ENCODE assay signal across 10 mouse cellular contexts in the genomic region with DNA sequence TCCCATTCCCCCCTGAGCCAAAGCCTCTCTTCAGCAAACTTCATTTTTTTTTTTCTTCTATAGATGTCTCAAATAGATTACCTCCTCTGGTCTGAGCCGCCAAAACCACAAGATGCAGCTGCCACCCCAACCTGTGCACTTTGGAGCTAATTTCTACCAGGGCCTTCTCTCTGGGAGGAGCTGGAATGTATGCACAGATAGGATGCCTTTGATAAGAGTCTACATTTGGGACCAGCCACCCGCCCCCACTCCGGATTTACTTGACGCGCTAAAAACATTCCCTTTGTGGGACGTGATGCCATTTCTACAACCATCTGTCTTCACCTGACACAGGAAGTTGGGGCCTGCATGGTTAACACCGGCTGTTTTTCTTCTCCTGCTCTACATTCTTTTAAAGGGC.
DNase-seq lines count a peak whose midpoint lies in the region; ATAC-seq and TF ChIP-seq lines count a peak whose summit lies in the region.
"Had no signal": no experiment of that assay in that cellular context is flagged by ENCODE, and none has a peak within 500 bp of the region (broad histone marks: within the 10 kb centered on the region; RNA-seq: fewer than 3 reads in every experiment).

No protein-coding gene starts in this region.

- 0 out of 2 replicates have a peak, but pooled peaks cover 11% of the 10 kb centered on the region for H3K4me1 ChIP-seq in heart, postnatal 0 days (ENCODE audit: control insufficient read depth, insufficient read depth)
- peaks cover 5% of the 10 kb centered on the region for H3K4me1 ChIP-seq in heart, adult 2 months (ENCODE audit: control insufficient read depth, insufficient read depth, low read length)
- peaks cover 28% of the 10 kb centered on the region for H3K4me1 ChIP-seq in hindbrain, embryonic 10.5 days (replicated peaks)

- no peak for ATAC-seq in heart, postnatal 0 days (ENCODE audit: insufficient read depth, low read depth)
- ATAC-seq in CD4-positive, CD25-positive, alpha-beta regulatory T cell, adult 4 months, result peak; percentile 52
- ATAC-seq in inflammation-experienced regulatory T-cells, adult 6 months, result peak; percentile 29

- H3K27me3 ChIP-seq in heart, postnatal 0 days (ENCODE audit: control insufficient read depth, insufficient read depth, low read length), result no peaks in the 10 kb centered on the region
- H3K27me3 ChIP-seq in heart, adult 2 months (ENCODE audit: control insufficient read depth, insufficient read depth, low read length), result no peaks in the 10 kb centered on the region
- no peaks in the 10 kb centered on the region for H3K27me3 ChIP-seq in hindbrain, embryonic 10.5 days (ENCODE audit: insufficient read depth, poor library complexity, severe bottlenecking)

- H3K27ac ChIP-seq in heart, postnatal 0 days (ENCODE audit: low read depth), result peak overlapping the region; percentile 1; the same call in 1 of the 2 replicates
- H3K27ac ChIP-seq in heart, adult 2 months, result no peak overlapping the region
- H3K27ac ChIP-seq in hindbrain, embryonic 10.5 days, result no peak overlapping the region

- no peak overlapping the region for H3K9ac ChIP-seq in heart, postnatal 0 days (replicated peaks; ENCODE audit: low read depth, low read length)
- no peak overlapping the region for H3K9ac ChIP-seq in heart, adult 2 months (ENCODE audit: low read depth, low read length)

- peak overlapping the region; percentile 20; the same call in 1 of the 2 replicates for H3K4me2 ChIP-seq in heart, postnatal 0 days (ENCODE audit: low read depth, low read length)
- H3K4me2 ChIP-seq: midbrain, embryonic 11.5 days had no signal

- 18% methylated on average over 7 of the region's 7 CpGs for WGBS in heart, postnatal 0 days
- WGBS in heart, adult 2 months, result 52% methylated on average over 7 of the region's 7 CpGs
- WGBS in hindbrain, embryonic 10.5 days, result 75% methylated on average over 7 of the region's 7 CpGs

- H3K4me3 ChIP-seq in heart, postnatal 0 days (ENCODE audit: low read depth, low read length), result no peak overlapping the region
- no peak overlapping the region for H3K4me3 ChIP-seq in heart, adult 2 months
- no peak overlapping the region for H3K4me3 ChIP-seq in hindbrain, embryonic 10.5 days

- DNase-seq in heart, postnatal 0 days (ENCODE audit: low spot score), result no peak
- DNase-seq in heart, adult 2 months, result no peak
- DNase-seq in right cerebral cortex, postnatal 36 days (ENCODE audit: low spot score in 2 of 2), result peak; percentile 50 to 61
- DNase-seq in adipocyte (ENCODE audit: low spot score), result no peak
- DNase-seq in cerebellum, adult 11 months, result no peak
- DNase-seq in hindbrain, embryonic 10.5 days (ENCODE audit: low spot score), result no peak
- DNase-seq: kidney, adult 11 months had no signal

- no peaks in the 10 kb centered on the region for H3K9me3 ChIP-seq in heart, postnatal 0 days (replicated peaks; ENCODE audit: control insufficient read depth, low read length)
- H3K9me3 ChIP-seq in hindbrain, embryonic 10.5 days, result no peaks in the 10 kb centered on the region

- no peaks in the 10 kb centered on the region for H3K36me3 ChIP-seq in heart, postnatal 0 days (replicated peaks; ENCODE audit: control insufficient read depth, insufficient read depth, low read length)
- H3K36me3 ChIP-seq in heart, adult 2 months (ENCODE audit: control insufficient read depth, insufficient read depth, low read length), result no peaks in the 10 kb centered on the region
- H3K36me3 ChIP-seq in hindbrain, embryonic 10.5 days, result no peaks in the 10 kb centered on the region

- intact Hi-C loops in heart, adult 2 months (cut with DNase I), result no loop called here

- TF ChIP-seq CTCF in heart, postnatal 0 days (IDR thresholded peaks at IDR 0.05; ENCODE audit: low read depth), result no peak
- no peak for TF ChIP-seq CTCF in heart, adult 2 months (IDR thresholded peaks at IDR 0.05)

- H3K79me2 ChIP-seq in heart, adult 2 months (replicated peaks; ENCODE audit: control insufficient read depth, insufficient read depth, low read length), result no peaks in the 10 kb centered on the region

- no peak for TF ChIP-seq EP300 in heart, postnatal 0 days (IDR thresholded peaks at IDR 0.05; ENCODE audit: low read depth)
- TF ChIP-seq EP300 in heart, adult 2 months (IDR thresholded peaks at IDR 0.05; ENCODE audit: insufficient read depth, low read depth, low read length), result no peak

- no peak for TF ChIP-seq POLR2A in heart, adult 2 months (IDR thresholded peaks at IDR 0.05; ENCODE audit: insufficient read depth, low read depth, low read length)

Comparison
In these comparisons a context has a peak if more than half of its experiments do, and no peak if none do; other contexts are left out.
1. DNase-seq: peak in right cerebral cortex, postnatal 36 days (2 of 2); none in heart, postnatal 0 days (single experiment), heart, adult 2 months (0 of 2), adipocyte (single experiment), cerebellum, adult 11 months (single experiment) and hindbrain, embryonic 10.5 days (single experiment).